Mouse (Mus musculus) lung, embryonic 15.5 days (tissue): ENCODE measurements around the gene Sertad3. TPM values are rescaled to one million over a fixed set of nuclear protein-coding genes. Genes with fewer than 3 reads are reported as not detected.

Source experiments
- ATAC-seq: fragments of 200-750 bp; cut with Nextera tagmentation; 2 replicates; pipeline ENCODE4 v1.8.0; 2017; ENCODE audit warnings: moderate number of reproducible peaks, borderline replicate concordance; ENCODE audit not compliant: low FRiP score, low TSS enrichment; ENCODE audit errors: extremely low read depth
- H3K27ac ChIP-seq: fragments of 300-500 bp; sonication (generic); 2 replicates; pipeline ENCODE4 v1.5.1; 2015; ENCODE audit warnings: moderate library complexity, mild to moderate bottlenecking, inconsistent platforms
- H3K27me3 ChIP-seq: fragments of 300-500 bp; sonication (generic); 2 replicates; pipeline ENCODE4 v1.6.1; 2015; ENCODE audit warnings: inconsistent platforms
- H3K36me3 ChIP-seq: fragments of 300-500 bp; sonication (generic); 2 replicates; pipeline ENCODE4 v1.6.1; 2015; ENCODE audit warnings: inconsistent platforms
- H3K4me1 ChIP-seq: fragments of 300-500 bp; sonication (generic); 2 replicates; pipeline ENCODE4 v1.6.1; 2015; ENCODE audit warnings: inconsistent platforms
- H3K4me2 ChIP-seq: fragments of 300-500 bp; sonication (generic); 2 replicates; pipeline ENCODE4 v1.6.1; 2015; ENCODE audit warnings: inconsistent platforms, mild to moderate bottlenecking, moderate library complexity
- H3K4me3 ChIP-seq: fragments of 300-500 bp; sonication (generic); 2 replicates; pipeline ENCODE4 v1.5.1; 2015; ENCODE audit warnings: mild to moderate bottlenecking, inconsistent platforms
- H3K9ac ChIP-seq: fragments of 300-500 bp; sonication (generic); 2 replicates; pipeline ENCODE4 v1.6.1; 2015; ENCODE audit warnings: inconsistent platforms
- H3K9me3 ChIP-seq: fragments of 300-500 bp; sonication (generic); 2 replicates; pipeline ENCODE4 v1.6.1; 2016; ENCODE audit warnings: inconsistent platforms
- WGBS: fragments of 180-500 bp; shearing (Covaris S2); methylation state at CpG from one replicate; pipeline ENCODE4 v1.1.7; 2015; 5-methylcytosine and 5-hydroxymethylcytosine counted together
- polyA plus RNA-seq: library from polyadenylated mRNA; unstranded; fragments of >200 nt; fragmentation: Nextera tagmentation; extraction: Ambion mirVana; gene quantifications from 2 replicates; pipeline ENCODE4 v1.2.1, GENCODE M21; 2015

Sertad3 gene
- polyA plus RNA-seq, 1 experiment from 2014 or later: 28.6 TPM

DNA sequence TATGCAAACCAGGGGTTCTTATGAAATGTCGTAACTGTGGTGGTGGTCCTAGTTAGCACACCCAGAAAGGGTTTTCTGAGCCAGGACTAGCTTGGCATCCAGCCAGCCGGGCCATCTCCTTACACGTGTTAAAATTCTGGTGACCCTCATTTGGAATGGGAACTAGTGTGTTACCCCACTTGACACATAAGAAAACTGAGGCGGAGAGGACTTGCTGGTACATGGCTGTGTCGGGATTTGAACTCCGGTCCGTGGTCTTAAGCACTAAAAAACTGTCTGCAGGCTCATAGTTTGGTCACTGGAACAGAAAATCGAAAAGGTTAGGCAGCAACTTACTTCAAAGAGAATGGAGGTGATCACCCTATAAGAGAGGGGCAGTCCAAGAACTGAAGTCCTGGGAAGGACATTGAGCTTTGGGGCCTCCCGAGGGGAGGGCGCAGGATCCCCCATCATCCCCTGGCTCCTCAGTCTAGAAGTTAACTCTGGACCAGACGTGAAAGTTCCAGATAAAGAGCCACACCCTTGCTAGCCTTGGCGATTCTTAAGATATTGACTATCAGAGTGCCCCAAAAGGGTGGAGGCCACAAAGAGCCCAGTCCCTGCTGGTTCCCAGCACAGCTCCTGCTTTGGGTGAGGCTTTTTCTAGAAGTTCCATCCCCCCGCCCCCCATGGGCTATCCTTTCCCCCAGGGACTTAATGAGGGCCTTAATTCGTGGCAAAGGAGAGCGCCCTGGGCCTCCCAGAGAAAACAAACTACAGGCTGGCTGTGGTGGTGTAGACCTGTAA lies 25.0 kb upstream of the Sertad3 start:
- H3K9me3 ChIP-seq: no peaks in the 10 kb centered on the region
- H3K27me3 ChIP-seq: peaks cover 33% of the 10 kb centered on the region
- H3K27ac ChIP-seq: peak overlapping the region; percentile 8
- peak overlapping the region; percentile 99 for H3K4me2 ChIP-seq
- WGBS: 52% methylated on average over 15 of the region's 15 CpGs
- peaks cover 22% of the 10 kb centered on the region for H3K4me1 ChIP-seq
- no peak; the same call in 1 of the 2 replicates for ATAC-seq
- H3K36me3 ChIP-seq: no peaks in the 10 kb centered on the region
- H3K9ac ChIP-seq: peak overlapping the region; percentile 58
- peak overlapping the region; percentile 55 for H3K4me3 ChIP-seq

- no peak overlapping the region for H3K9ac ChIP-seq
- H3K4me3 ChIP-seq: no peak overlapping the region
- H3K9me3 ChIP-seq: no peaks in the 10 kb centered on the region
- peaks cover 22% of the 10 kb centered on the region for H3K4me1 ChIP-seq
- H3K27me3 ChIP-seq: peaks cover 29% of the 10 kb centered on the region
- H3K4me2 ChIP-seq: 0 out of 2 replicates have a peak overlapping the region, but pooled peaks have one; percentile 99
- 67% methylated on average over 10 of the region's 10 CpGs for WGBS
- ATAC-seq: no peak
- H3K36me3 ChIP-seq: no peaks in the 10 kb centered on the region
- no peak overlapping the region for H3K27ac ChIP-seq
Observed at GRCm38 (mm10) chr7:27449256-27449862, 24.2 kb upstream of the Sertad3 start.

DNA sequence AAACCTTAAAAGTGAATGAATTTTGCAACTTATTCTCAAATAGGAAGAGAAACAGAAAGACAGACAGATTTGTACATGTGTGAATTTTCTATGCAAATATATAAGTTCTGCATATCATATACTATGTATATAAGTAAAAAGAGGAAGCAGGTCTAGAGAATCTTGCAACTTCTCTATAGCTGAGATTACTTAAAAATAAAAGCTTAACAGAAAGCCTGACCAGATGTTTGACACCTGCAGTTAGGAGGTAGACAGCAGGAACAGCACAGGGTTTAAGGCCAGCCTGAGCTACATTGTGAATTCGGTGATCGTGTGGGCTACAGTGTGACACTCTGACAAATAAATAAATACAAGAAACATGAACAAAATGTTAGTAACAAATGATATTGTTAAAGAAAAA lies 22.2 kb upstream of the Sertad3 start:
- Histone ChIP-seq H3K4me3 (no peak overlapping the region), H3K4me1 (peaks cover 18% of the 10 kb centered on the region), H3K9ac (no peak overlapping the region), H3K27ac (no peak overlapping the region), H3K9me3 (no peaks in the 10 kb centered on the region), H3K36me3 (no peaks in the 10 kb centered on the region), H3K4me2 (no peak overlapping the region), H3K27me3 (peaks cover 9% of the 10 kb centered on the region)
- no peak for ATAC-seq
- WGBS: 87% methylated on average over 2 of the region's 2 CpGs

GRCm38 (mm10) chr7:27452206-27452770 lies 21.3 kb upstream of the Sertad3 start:
- H3K4me3 ChIP-seq: no peak overlapping the region
- H3K36me3 ChIP-seq: no peaks in the 10 kb centered on the region
- H3K4me2 ChIP-seq: no peak overlapping the region
- H3K9me3 ChIP-seq: no peaks in the 10 kb centered on the region
- H3K4me1 ChIP-seq: peaks cover 8% of the 10 kb centered on the region
- WGBS: 49% methylated on average over 13 of the region's 13 CpGs
- H3K27me3 ChIP-seq: no peaks in the 10 kb centered on the region
- ATAC-seq: no peak
- no peak overlapping the region for H3K9ac ChIP-seq
- H3K27ac ChIP-seq: no peak overlapping the region

DNA sequence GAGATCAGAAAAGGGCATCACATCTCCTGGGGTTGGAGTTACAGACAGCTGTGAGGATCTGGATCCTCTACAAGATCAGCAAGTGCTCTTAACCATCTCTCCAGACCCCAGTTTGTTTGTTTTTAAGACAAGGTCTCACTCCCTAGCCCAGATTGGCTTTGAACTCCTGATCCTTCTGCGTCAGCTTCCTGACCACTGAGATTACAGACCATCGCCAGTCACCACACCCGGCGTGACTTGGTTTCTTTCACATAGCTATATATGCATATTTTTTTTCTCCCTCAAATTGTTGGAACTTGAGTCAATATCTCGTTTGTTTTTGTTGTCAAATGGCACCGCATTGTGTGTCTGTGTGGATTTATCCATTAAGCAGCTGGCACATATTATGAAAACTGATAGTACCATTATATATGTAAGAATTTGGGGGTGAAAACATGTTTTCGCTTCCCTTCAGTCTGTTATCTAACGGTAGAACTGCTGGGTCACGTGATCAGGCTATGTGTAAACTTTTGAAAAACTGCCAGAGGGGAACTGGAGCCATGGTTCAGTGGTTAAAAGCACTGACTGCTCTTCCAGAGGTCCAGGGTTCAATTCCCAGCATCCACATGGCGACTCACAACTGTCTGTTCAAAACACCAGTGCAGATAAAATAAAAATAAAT lies 19.0 kb upstream of the Sertad3 start:
- Histone ChIP-seq H3K4me1 (no peaks in the 10 kb centered on the region), H3K4me2 (no peak overlapping the region), H3K27me3 (no peaks in the 10 kb centered on the region), H3K36me3 (no peaks in the 10 kb centered on the region), H3K9me3 (no peaks in the 10 kb centered on the region), H3K27ac (no peak overlapping the region), H3K4me3 (no peak overlapping the region), H3K9ac (no peak overlapping the region)
- 50% methylated on average over 10 of the region's 10 CpGs for WGBS
- ATAC-seq: no peak

GRCm38 (mm10) chr7:27455273-27455672 lies 18.3 kb upstream of the Sertad3 start:
- Histone ChIP-seq H3K27ac (no peak overlapping the region), H3K27me3 (no peaks in the 10 kb centered on the region), H3K9me3 (no peaks in the 10 kb centered on the region), H3K4me3 (no peak overlapping the region), H3K9ac (no peak overlapping the region), H3K4me1 (no peaks in the 10 kb centered on the region), H3K36me3 (no peaks in the 10 kb centered on the region), H3K4me2 (no peak overlapping the region)
- 83% methylated on average over 3 of the region's 3 CpGs for WGBS
- no peak for ATAC-seq

DNA sequence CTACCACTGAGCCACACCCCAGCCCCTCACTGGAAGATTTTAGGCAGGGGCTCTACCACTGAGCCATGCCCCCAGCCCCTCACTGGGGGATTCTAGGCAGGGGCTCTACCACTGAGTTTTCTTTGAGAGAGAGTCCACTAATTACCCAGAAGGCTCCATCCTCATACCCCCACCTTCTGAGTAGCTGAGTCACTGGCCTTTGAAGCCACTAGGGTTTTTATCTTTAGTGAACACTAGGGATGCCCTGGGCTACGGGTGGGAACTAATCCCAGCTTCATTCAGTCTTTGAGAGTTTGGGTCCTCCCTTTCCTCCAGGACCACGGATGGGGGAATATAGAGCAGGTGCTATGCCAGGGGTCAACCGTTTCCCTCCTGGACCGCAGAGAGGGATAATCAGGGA lies 15.0 kb upstream of the Sertad3 start:
- H3K27ac ChIP-seq: no peak overlapping the region
- H3K4me1 ChIP-seq: no peaks in the 10 kb centered on the region
- H3K27me3 ChIP-seq: no peaks in the 10 kb centered on the region
- WGBS: 85% methylated on average over 4 of the region's 4 CpGs
- no peaks in the 10 kb centered on the region for H3K36me3 ChIP-seq
- no peak overlapping the region for H3K9ac ChIP-seq
- no peak for ATAC-seq
- H3K4me2 ChIP-seq: no peak overlapping the region
- H3K9me3 ChIP-seq: no peaks in the 10 kb centered on the region
- H3K4me3 ChIP-seq: no peak overlapping the region

- no peaks in the 10 kb centered on the region for H3K27me3 ChIP-seq
- H3K4me2 ChIP-seq: no peak overlapping the region
- WGBS: 81% methylated on average over 5 of the region's 5 CpGs
- H3K36me3 ChIP-seq: no peaks in the 10 kb centered on the region
- no peak overlapping the region for H3K9ac ChIP-seq
- H3K4me3 ChIP-seq: no peak overlapping the region
- no peaks in the 10 kb centered on the region for H3K9me3 ChIP-seq
- no peak overlapping the region for H3K27ac ChIP-seq
- no peaks in the 10 kb centered on the region for H3K4me1 ChIP-seq
- ATAC-seq: no peak
Observed at GRCm38 (mm10) chr7:27459640-27460039, 13.9 kb upstream of the Sertad3 start.

GRCm38 (mm10) chr7:27460477-27460876 lies 13.1 kb upstream of the Sertad3 start:
- no peak for ATAC-seq
- no peaks in the 10 kb centered on the region for H3K36me3 ChIP-seq
- H3K27me3 ChIP-seq: no peaks in the 10 kb centered on the region
- no peaks in the 10 kb centered on the region for H3K9me3 ChIP-seq
- H3K9ac ChIP-seq: no peak overlapping the region
- H3K4me1 ChIP-seq: no peaks in the 10 kb centered on the region
- no peak overlapping the region for H3K4me3 ChIP-seq
- no peak overlapping the region for H3K27ac ChIP-seq
- whole genome bisulfite sequencing: 68% methylated on average over 6 of the region's 6 CpGs
- H3K4me2 ChIP-seq: no peak overlapping the region

DNA sequence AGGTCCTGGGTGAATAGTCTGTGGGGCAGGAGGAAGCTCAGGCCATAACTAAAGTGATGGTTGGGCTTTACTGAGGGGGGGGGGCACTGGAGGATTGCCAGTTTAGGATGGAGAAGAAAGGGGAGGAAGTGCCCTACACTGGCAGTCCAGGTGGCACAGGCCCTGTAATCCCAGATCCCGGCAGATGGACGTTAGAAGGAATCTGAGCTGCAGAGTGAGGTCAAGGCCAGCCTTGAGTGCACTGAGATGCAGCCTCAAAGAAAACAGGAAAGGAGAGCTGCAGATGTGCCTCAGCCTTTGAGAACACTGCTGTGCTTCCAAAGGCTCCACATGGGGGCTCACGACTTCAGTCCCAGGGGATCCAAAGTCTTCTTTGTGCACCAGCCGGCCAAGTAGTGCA lies 5.9 kb upstream of the Sertad3 start:
- H3K4me2 ChIP-seq: no peak overlapping the region
- no peaks in the 10 kb centered on the region for H3K9me3 ChIP-seq
- H3K27ac ChIP-seq: no peak overlapping the region
- H3K4me3 ChIP-seq: no peak overlapping the region
- H3K4me1 ChIP-seq: peaks cover 8% of the 10 kb centered on the region; the same call in 1 of the 2 replicates
- WGBS: 29% methylated on average over 4 of the region's 4 CpGs
- no peak overlapping the region for H3K9ac ChIP-seq
- no peaks in the 10 kb centered on the region for H3K27me3 ChIP-seq
- ATAC-seq: no peak; the same call in 1 of the 2 replicates
- H3K36me3 ChIP-seq: no peaks in the 10 kb centered on the region

DNA sequence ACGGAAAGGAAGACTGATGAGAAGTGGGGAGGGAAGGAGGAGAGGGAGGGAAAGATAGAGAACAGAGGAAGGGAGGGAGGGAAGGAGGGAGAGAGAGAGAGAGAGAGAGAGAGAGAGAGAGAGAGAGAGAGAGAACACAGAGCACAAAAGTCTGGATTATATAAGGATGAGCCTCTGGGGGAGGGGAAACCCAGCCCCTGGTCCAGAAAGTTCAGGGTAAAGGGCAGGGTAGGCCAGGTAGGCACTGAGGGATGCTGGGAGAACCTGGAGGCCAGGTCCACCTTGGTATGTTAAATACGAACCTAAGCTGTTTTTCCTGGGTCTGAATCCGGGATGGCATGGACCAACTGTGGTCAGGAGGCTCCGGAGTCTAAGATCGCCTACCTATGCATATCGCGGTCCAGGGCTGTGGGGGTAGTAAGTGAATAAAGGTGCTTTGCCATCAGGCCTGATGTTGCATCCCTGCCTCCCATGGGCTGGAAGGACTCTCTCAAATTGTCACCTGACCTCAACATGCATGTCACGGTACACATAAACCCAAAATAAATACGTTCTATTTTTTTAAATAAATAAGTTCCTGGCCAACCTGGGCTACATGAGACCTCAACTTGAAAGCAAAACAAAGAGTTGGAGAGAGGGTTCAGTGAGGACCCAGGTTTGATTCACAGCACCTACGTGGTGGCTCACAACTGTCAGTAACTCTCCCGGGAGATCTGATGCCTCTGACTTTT lies 2.0 kb upstream of the Sertad3 start:
- Histone ChIP-seq H3K27ac (no peak overlapping the region), H3K36me3 (peaks cover 5% of the 10 kb centered on the region), H3K9ac (no peak overlapping the region), H3K4me3 (no peak overlapping the region), H3K27me3 (no peaks in the 10 kb centered on the region), H3K4me2 (no peak overlapping the region), H3K9me3 (no peaks in the 10 kb centered on the region), H3K4me1 (peaks cover 17% of the 10 kb centered on the region)
- ATAC-seq: no peak
- 89% methylated on average over 11 of the region's 11 CpGs for WGBS
